Mouse (Mus musculus) frontal cortex, postnatal 14 days (tissue): Measurements from ENCODE around the gene Angptl4.
"Not testable (repeated sequence)": the region's sequence is repeated elsewhere in the genome, so short reads cannot be mapped to it uniquely, and the experiment has no call there.

Source experiments
- DNase-seq, 2 experiments: peaks; one replicate each; pipeline ENCODE4 v3.0.0; 2022; ENCODE audit warnings: low spot score in 2 of 2

The Angptl4 gene

GRCm38 (mm10) chr17:33756108-33756790 lies 25.4 kb downstream of the Angptl4 start:
- no peak for DNase-seq

GRCm38 (mm10) chr17:33755418-33756107 lies 26.1 kb downstream of the Angptl4 start:
- no peak for DNase-seq

GRCm38 (mm10) chr17:33754656-33755055 lies 27.0 kb downstream of the Angptl4 start:
- no peak for DNase-seq

- no peak for DNase-seq
These were observed 29.3 kb downstream of the Angptl4 start for GRCm38 (mm10) chr17:33752297-33752696.

GRCm38 (mm10) chr17:33751181-33751580 lies 30.4 kb downstream of the Angptl4 start:
- no peak for DNase-seq

- DNase-seq: no peak
These were observed 32.2 kb downstream of the Angptl4 start for GRCm38 (mm10) chr17:33749451-33749850.

- no peak for DNase-seq
These were observed 35.6 kb downstream of the Angptl4 start for GRCm38 (mm10) chr17:33746011-33746410.

- DNase-seq: no peak
These were observed 36.8 kb downstream of the Angptl4 start for GRCm38 (mm10) chr17:33744686-33745384.

GRCm38 (mm10) chr17:33742420-33742819 lies 39.2 kb downstream of the Angptl4 start:
- no peak for DNase-seq

- not testable (repeated sequence) for DNase-seq
These were observed 48.1 kb downstream of the Angptl4 start for GRCm38 (mm10) chr17:33733526-33733925.

- not testable (repeated sequence) for DNase-seq
These were observed 49.0 kb downstream of the Angptl4 start for GRCm38 (mm10) chr17:33732556-33733083.

- DNase-seq: no peak
These were observed 52.4 kb downstream of the Angptl4 start for GRCm38 (mm10) chr17:33729215-33729614.

- no peak for DNase-seq
These were observed 53.2 kb downstream of the Angptl4 start for GRCm38 (mm10) chr17:33728396-33728795.
